Mouse (Mus musculus) telencephalon, adult 2 months (tissue): Measurements from ENCODE around the gene Smoc1.

ENCODE experiments used
- DNase-seq: peaks from one replicate; pipeline ENCODE4 v3.0.0-alpha.2; 2011; ENCODE audit warnings: low read depth, low spot score

Smoc1 gene

GRCm38 (mm10) chr12:81168031-81168430 lies 141.4 kb downstream of the Smoc1 start:
- no peak for DNase-seq

GRCm38 (mm10) chr12:81168494-81168893 lies 141.9 kb downstream of the Smoc1 start:
- DNase-seq, result no peak

GRCm38 (mm10) chr12:81170076-81170475 lies 143.5 kb downstream of the Smoc1 start:
- DNase-seq, result no peak

GRCm38 (mm10) chr12:81173011-81173410 lies 146.4 kb downstream of the Smoc1 start:
- no peak for DNase-seq

- no peak for DNase-seq
Observed at GRCm38 (mm10) chr12:81173893-81174292, 147.3 kb downstream of the Smoc1 start.

- DNase-seq, result no peak
Observed at GRCm38 (mm10) chr12:81175252-81175651, 148.6 kb downstream of the Smoc1 start.

GRCm38 (mm10) chr12:81182073-81182472 lies 155.5 kb downstream of the Smoc1 start:
- DNase-seq, result no peak

- DNase-seq, result no peak
Observed at GRCm38 (mm10) chr12:81184967-81185366, 158.4 kb downstream of the Smoc1 start.

- peak; percentile 72 for DNase-seq
Observed at GRCm38 (mm10) chr12:81186081-81186480, 159.5 kb downstream of the Smoc1 start.

- DNase-seq, result no peak
Observed at GRCm38 (mm10) chr12:81186668-81187067, 160.1 kb downstream of the Smoc1 start.

GRCm38 (mm10) chr12:81188423-81188822 lies 161.8 kb downstream of the Smoc1 start:
- no peak for DNase-seq

- no peak for DNase-seq
Observed at GRCm38 (mm10) chr12:81188996-81189395, 162.4 kb downstream of the Smoc1 start.

- no peak for DNase-seq
Observed at GRCm38 (mm10) chr12:81189636-81190035, 163.0 kb downstream of the Smoc1 start.

GRCm38 (mm10) chr12:81193968-81194367 lies 167.4 kb downstream of the Smoc1 start:
- DNase-seq, result no peak

- no peak for DNase-seq
Observed at GRCm38 (mm10) chr12:81197468-81198075, 171.0 kb downstream of the Smoc1 start.

GRCm38 (mm10) chr12:81199280-81199955 lies 172.8 kb downstream of the Smoc1 start:
- peak; percentile 66 for DNase-seq

GRCm38 (mm10) chr12:81203226-81203625 lies 176.6 kb downstream of the Smoc1 start:
- DNase-seq, result no peak

GRCm38 (mm10) chr12:81205619-81206560 lies 179.3 kb downstream of the Smoc1 start:
- no peak for DNase-seq

- no peak for DNase-seq
Observed at GRCm38 (mm10) chr12:81208559-81208958, 182.0 kb downstream of the Smoc1 start.

- DNase-seq, result no peak
Observed at GRCm38 (mm10) chr12:81219339-81219738, 192.7 kb downstream of the Smoc1 start.

- no peak for DNase-seq
Observed at GRCm38 (mm10) chr12:81223276-81223675, 196.7 kb downstream of the Smoc1 start.

GRCm38 (mm10) chr12:81224843-81225242 lies 198.2 kb downstream of the Smoc1 start:
- DNase-seq, result no peak
